Mouse (Mus musculus): ENCODE results near the gene Mup22. TPM values are rescaled to one million over a fixed set of nuclear protein-coding genes. Genes with fewer than 3 reads are reported as not detected.
"Not testable (repeated sequence)": the region's sequence is repeated elsewhere in the genome, so short reads cannot be mapped to it uniquely, and the experiment has no call there.

The Mup22 gene
- not detected in 2 replicates for polyA plus RNA-seq (2016; fragmentation: Nextera tagmentation; extraction: Ambion mirVana)

DNA sequence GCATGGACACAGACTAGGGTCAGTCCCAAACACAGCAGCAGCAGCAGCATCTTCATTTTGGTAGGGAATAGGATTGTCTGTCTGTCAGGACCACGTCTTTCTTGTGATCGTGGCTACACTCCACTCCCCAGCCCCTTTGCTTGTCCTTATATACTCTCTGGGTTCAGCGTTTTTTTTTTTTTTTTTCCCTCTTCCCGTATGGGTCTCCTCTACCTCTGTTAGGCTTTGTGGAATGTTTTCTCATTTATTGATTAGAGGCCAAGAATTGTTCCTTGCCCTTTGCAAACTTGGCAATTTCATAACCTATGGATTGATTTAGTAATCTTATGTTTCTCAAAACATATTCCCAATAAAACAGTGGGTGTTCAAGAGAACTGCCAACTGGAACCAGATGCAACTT, at the start of gene Mup22:
Gene Mup22, minus strand, starts transcription at position 101 of the 400 bp plus-strand sequence.
- H3K4me3 ChIP-seq; DNase-seq (ENCODE audit: low spot score); H3K4me1 ChIP-seq; H3K9me3 ChIP-seq; H3K27ac ChIP-seq (replicated peaks); H3K27me3 ChIP-seq (replicated peaks; ENCODE audit: low read depth, poor library complexity, severe bottlenecking); H3K36me3 ChIP-seq (replicated peaks): not testable (repeated sequence)
- WGBS: 86% methylated on average over 4 of the region's 4 CpGs

- not testable (repeated sequence) for H3K4me1 ChIP-seq; H3K36me3 ChIP-seq (replicated peaks); H3K27ac ChIP-seq (replicated peaks); DNase-seq (ENCODE audit: low spot score); H3K9me3 ChIP-seq; H3K27me3 ChIP-seq (replicated peaks; ENCODE audit: low read depth, poor library complexity, severe bottlenecking); H3K4me3 ChIP-seq
Observed at GRCm38 (mm10) chr4:60840889-60841288, 19.6 kb upstream of the Mup22 start.

Other genes starting within 250 kb of the Mup22 start
- gene Mup10, start 239.3 kb downstream of the Mup22 start, polyA plus RNA-seq (2016; fragmentation: Nextera tagmentation; extraction: Ambion mirVana): not detected in 2 replicates
- gene Mup11, start 159.1 kb downstream of the Mup22 start, polyA plus RNA-seq (2016; fragmentation: Nextera tagmentation; extraction: Ambion mirVana): not detected in 2 replicates
- not detected in 2 replicates for gene Mup12, start 80.1 kb downstream of the Mup22 start, polyA plus RNA-seq (2016; fragmentation: Nextera tagmentation; extraction: Ambion mirVana)

Data from embryonic facial prominence, embryonic 10.5 days (tissue).